Mouse (Mus musculus) urinary bladder, postnatal 25 days (tissue): ENCODE measurements at regions not wholly inside any gene's neighbourhood (a gene's known extent, or its start where the extent isn't known, plus 50 kb on each side); places are given as distances from the start of the nearest gene placed in this dataset.

Experiments
- DNase-seq: peaks from one replicate; pipeline ENCODE4 v3.0.0; 2022; ENCODE audit warnings: low spot score

DNA sequence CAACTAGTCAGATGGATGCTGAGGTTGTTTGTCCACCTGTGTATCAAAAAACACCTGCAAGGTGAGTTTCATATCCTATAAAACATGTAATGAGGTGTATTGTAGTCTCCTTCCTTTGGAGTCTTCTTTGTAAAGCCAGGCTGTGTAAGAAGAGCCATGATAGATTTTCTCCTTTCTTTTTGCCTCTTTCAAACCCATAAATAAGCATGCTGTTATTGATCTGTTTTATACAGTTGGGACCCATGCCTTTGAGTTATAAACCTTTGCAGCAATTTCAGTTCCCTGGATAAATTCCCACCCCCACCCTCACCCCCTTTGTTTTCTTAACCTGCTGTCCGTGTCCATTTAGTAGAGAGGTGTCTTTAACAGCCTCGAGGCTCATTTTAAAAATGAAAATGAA, 131.0 kb upstream of the Rgs17 start:
- no peak for DNase-seq

DNA sequence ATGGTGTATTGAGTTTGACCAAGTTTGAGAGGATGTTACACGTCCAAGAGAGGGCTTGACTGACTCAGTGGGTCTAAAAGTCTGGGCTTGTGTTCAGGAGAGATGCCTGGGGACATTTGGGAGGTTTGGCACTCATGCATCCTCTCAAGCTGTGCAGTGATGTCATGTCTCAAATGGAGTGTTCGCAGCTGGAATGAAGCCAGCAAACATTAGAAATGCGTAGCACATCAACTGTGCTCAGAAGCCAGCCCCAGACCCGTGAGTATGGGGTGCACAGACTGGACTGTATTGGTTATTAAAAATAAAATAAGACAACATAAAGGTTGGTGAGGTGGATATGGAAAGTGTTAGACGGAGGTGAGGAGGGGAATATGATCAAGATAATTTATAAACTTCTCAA, 121.2 kb upstream of the Rgs17 start:
- DNase-seq, result no peak

DNA sequence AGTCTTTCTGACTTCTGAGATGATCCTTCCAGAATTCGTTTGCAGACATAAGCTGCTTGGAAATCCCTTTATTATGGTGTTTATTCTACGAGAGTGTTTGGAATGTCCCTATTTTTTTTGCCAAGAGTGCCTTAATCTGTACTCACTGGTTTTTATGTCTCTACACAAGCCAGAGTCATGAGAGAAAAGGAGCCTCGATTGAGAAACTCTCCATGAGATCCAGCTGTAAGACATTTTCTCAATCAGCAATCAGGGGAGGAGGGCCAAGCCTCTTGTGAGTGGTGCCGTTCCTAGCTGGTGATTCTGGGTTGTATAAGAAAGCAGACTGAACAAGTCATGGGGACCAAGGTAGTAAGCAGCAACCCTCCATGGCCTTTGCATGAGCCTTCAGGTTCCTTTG, 117.6 kb upstream of the Rgs17 start:
- DNase-seq, result no peak

DNA sequence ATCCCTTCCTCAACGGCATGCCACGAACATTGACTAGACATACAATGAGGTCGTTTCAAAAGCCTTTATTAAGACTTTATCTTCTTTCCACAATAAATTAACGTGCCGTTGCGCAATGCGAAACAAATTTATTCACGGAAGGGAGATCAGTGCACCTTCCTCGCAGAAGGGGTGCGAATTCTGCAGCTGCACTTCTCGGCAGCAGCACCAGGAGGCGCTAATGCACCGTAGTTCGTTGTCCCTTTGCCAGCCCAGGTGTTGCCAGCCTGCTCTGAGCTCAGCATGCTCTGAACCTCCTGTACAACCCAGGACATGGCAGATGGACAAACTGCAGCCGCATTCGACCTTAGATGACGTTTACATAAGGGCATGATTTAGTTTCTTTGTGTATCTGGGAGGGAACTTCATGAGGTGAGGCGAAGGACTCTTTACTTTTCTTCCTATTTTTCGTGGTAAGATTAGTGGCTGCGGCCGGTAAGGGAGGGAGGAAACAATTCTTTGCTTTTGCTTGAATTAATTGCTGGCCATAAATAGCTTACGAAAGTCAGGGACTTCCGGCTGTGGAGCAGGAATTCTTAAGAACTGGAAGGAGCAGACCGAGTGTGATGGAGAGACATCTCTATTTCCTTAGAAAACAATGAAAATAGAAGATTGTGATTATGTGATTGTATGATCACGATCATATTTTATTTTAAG, 113.7 kb upstream of the Rgs17 start:
- DNase-seq, result peak; percentile 64

DNA sequence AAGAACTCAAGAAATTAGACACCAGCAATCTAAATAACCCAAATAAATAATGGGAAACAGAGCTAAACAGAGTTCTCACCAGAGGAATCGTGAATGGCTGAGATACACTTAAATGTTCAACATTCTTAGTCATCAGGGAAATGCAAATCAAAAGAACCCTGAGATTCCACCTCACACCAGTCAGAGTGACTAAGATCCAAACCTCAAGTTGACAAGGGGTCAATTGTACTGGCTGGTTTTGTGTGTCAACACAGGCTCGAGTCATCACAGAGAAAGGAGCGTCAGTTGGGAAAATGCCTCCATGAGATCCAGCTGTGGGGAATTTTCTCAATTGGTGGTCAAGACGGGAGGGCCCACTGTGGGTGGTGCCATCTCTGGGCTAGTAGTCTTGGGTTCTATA, 110.3 kb upstream of the Rgs17 start:
- no peak for DNase-seq

DNA sequence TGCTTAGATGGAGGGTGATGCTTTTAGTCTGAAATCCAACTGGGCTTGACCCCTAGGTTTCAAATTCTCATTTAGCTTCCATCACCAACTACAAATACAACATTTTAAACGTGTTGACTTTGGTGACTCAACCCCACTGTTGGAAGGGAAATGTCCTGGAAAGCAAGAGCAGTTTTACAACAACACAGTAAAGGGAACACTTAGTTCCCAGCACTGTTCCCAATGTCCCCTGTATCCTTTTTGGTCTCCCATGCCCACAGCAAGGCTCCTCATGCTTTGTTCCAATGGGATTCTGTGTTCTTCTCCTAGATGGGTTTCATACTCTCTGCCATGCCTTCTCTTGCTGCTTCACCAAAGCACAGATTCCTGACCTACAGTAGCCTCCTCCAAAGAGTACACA, 105.4 kb upstream of the Rgs17 start:
- no peak for DNase-seq

DNA sequence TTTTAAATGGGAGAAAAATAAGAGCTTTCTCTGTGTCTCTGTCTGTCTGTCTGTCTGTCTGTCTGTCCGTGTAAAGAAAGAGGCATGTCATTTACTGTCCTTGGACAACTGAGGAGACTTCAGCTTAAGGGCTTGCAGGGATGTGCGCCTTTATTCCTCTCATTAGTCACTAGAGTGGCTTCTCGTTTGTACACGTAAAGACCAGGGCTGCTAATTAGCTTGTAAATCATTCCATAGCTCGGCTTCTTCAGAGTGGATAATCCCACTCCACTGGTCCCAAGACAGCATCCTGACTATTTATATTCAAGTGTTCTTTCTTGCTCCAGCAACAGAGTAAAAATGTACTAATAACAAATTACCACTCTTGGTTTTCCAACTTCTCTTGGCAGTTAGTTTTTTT, 104.1 kb upstream of the Rgs17 start:
- no peak for DNase-seq

DNA sequence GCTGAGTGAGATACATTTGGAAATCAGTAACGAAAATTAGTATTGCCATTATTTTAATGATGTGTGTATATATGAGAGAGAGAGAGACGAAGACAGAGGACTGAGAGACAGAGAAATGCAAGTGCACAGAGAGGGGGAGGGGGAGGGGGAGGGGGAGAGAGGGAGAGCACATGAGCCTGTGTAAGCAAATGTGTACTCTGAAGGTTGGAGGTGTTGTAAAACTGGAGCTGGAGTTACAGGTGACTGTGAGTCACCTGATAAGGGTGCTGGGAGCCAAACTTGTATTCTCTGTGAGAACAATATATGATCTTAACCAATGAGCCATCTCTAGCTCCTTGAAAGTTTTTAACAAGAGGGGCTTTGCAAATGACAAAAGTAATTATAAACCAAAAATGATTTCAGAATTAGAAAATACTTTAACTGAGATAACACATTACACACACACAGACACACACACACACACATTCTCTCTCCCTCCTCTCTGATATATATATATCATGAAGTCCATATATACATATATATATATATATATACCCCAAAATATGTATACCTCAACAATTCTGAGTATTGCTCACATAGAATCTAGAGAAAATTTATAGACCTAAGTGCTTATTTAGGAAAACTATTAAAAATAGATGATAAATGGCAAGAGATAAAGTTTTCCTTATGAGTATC, 100.5 kb upstream of the Rgs17 start:
- no peak for DNase-seq

DNA sequence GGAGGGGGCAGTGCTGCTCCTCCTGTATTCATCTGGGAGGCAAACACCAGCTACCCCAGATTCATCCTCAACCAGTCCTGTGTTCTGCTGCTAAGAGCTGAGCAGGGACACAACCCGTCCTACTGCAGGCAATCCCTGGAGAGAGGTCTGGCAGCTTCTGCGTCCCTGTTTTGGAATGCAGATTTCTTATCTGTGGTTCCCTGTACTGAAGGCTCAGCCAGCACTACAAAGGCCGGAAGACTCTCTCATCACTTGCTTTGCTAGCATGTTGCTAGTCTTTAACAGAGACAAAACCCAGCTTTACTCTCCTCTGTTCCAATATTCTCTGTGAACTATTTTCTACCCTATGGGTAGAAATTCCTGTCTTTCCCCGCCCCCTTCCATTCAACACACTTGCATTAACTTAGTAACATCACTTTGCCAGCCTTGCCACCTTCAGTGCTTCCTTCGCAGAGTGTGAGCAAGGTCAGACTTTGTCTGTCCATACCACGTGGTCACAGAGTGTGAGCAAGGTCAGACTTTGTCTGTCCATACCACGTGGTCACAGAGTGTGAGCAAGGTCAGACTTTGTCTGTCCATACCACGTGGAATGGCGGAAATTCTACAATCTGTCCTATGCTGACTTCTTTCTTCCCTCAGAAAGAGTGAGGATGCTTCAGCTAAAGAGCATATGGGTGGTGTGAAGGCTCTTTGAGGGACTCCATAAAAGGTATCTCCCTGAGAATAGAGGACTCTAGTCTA, 98.9 kb upstream of the Rgs17 start:
- no peak for DNase-seq

DNA sequence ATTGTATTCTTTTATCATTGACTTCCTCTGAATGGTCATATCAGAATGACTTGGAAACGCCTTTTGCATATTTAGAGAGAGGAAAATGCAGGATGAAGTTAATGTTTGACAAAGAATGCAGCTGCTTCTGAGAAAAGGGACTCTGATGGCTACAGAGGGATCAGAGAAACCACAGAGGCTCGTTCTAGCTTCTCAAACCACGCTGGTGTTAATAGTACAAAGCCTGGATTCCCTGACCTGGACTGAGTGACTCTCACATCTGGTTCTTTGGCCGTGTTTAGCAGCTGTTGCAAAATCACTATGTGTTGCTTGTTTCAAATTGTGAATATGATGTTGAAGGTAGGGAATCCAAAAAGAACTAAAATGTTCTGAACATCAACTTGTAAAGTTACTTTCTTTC, 91.5 kb upstream of the Rgs17 start:
- DNase-seq, result no peak

DNA sequence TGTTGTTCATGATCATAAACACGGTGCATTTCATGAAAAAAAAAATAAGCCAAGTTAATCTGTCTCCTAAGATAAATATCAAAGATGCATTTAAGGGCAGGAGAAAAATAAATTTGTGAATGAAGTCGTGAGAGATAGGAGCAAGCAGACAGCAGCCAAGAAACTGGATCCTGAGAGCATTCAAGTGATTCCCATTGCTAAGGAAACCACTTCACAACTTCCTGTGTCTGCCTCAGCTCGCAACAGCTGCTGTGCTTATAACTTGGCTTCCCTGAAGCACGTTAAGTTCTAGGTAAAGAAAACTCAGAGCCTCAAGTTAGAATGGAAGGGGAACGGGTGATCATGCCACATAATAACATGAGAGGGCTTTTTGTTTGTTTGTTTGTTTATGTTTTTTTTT, 89.3 kb upstream of the Rgs17 start:
- DNase-seq, result no peak

DNA sequence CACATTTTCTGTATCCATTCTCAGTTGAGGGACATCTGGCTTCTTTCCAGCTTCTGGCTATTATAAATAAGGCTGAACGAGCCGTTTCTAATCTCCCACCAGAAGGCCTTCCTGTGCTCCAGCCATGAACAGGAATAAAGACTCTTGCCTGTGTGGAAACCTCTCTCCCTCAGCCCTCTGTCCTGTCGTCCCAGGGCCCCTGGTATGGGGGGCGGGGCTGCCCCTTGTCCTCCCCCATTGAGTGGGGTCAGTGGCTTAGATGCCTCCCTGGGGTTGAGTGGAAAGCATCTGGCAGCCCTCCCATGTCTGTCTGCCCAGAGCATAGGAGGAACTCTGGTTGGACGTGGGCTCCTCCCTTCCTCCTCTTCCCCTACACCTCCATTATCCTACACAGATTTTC, 88.8 kb upstream of the Rgs17 start:
- DNase-seq, result no peak

DNA sequence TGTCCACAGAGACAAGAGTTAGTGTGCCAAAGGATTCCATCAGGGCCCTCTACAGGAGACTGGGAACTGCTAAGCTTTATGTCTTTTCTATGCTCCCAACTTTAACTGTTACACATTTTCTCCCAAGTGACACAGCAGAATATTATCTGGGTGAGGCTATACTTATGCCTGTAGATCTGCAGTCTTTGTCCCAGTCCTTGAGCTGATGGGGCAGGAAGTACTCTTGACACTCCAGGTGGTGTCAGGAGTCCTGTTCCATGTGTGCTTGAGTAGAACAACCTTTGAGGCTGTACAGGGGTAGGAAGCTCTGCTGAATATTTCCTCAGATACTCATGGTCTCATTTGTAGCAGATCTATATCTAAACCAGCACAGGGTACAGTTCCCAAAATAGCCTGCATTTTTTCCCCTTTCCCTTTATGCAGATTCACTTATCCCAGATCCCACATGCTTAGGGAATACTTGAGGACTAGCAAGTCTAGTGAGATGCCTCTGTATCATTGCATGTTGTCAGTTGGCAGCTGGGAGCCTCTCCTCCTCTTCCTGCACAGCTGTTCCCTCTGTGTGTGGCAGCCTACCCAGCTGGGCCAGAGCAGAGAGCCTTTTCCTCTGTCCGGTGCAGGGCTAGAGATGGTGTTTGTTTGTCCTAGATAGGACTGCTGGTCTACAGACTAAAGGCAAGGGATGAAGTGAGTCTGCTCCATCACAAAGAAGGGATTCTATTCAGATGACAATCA, 85.2 kb upstream of the Rgs17 start:
- DNase-seq, result no peak

DNA sequence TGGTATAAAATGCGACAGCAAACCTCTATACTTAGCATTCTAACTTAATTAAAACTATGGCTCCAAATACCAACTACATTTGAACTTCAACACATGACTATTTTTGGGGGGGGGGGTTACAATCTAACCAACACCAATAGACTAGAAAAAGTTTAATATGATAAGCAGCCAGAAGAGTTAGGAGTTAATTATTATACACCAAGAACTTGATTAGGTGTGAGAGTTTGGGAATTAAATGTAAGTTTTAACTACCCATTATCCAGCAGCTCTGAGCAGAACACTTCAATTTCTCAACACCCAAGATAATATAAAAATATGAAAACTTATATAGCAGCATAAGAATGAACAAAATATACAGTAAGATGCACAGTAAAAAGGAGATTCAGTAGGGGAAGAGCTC, 59.2 kb upstream of the Rgs17 start:
- DNase-seq, result no peak

DNA sequence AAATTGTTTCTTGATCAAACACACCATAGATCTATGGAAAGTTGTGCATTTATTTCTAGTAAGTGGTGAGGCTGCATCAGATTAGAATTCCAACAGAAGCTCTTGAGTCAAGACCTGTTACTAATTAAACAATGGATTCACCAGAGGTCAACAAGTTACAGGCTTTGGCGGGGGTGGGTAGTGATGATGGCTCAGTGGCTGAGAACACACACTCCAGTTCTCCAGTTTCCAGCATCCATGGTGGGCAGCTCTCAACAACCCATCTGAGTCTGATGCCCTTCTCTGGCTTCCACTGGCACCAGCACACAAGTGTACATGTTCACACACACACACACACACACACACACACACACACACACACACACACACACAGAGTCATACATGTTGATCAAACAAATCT, 56.3 kb upstream of the Rgs17 start:
- DNase-seq, result no peak
